In genomic region chr2:127530418-127530817, GRCm38 (mm10) we compare ENCODE assay signal across 26 mouse cellular contexts. TPM values are rescaled to one million over a fixed set of nuclear protein-coding genes. Genes with fewer than 3 reads are reported as not detected.
"Had no signal": no experiment of that assay in that cellular context is flagged by ENCODE, and none has a peak within 500 bp of the region (broad histone marks: within the 10 kb centered on the region; RNA-seq: fewer than 3 reads in every experiment).

No protein-coding gene starts in this region.

- DNase-seq: gastrocnemius, adult 2 months; gastrocnemius, postnatal 10 days; gastrocnemius, postnatal 25 days; heart, adult 2 months; heart, postnatal 14 days; heart, postnatal 36 days; kidney, adult 18-20 months; kidney, adult 8-10 months; kidney, postnatal 10 days; kidney, postnatal 25 days; kidney, postnatal 4 days; liver; liver, embryonic 13.5 days had no signal

- H3K9ac ChIP-seq: heart, embryonic 13.5 days; heart, embryonic 15.5 days; hindbrain, embryonic 12.5 days; hindbrain, embryonic 14.5 days; intestine, embryonic 15.5 days; limb, embryonic 12.5 days; liver, embryonic 13.5 days; liver, embryonic 15.5 days had no signal

- H3K27ac ChIP-seq: gastrocnemius, adult 2 months; heart, adult 2 months; heart, embryonic 13.5 days; heart, embryonic 15.5 days; hindbrain, embryonic 10.5 days; hindbrain, embryonic 12.5 days; hindbrain, embryonic 14.5 days; intestine, embryonic 15.5 days; layer of hippocampus, adult 2 months; left cerebral cortex, adult 2 months; limb, embryonic 10.5 days; limb, embryonic 12.5 days; liver, embryonic 13.5 days; liver, embryonic 15.5 days had no signal

- H3K4me1 ChIP-seq: heart, embryonic 13.5 days; heart, embryonic 15.5 days; hindbrain, embryonic 12.5 days; intestine, embryonic 15.5 days; limb, embryonic 10.5 days; limb, embryonic 12.5 days; liver, embryonic 15.5 days had no signal

- H3K4me3 ChIP-seq: gastrocnemius, adult 2 months; heart, adult 2 months; heart, embryonic 13.5 days; heart, embryonic 15.5 days; hindbrain, embryonic 10.5 days; hindbrain, embryonic 12.5 days; intestine, embryonic 15.5 days; layer of hippocampus, adult 2 months; left cerebral cortex, adult 2 months; limb, embryonic 10.5 days; limb, embryonic 12.5 days; liver, embryonic 13.5 days; liver, embryonic 15.5 days had no signal

- H3K36me3 ChIP-seq: heart, embryonic 13.5 days; heart, embryonic 15.5 days; hindbrain, embryonic 10.5 days; hindbrain, embryonic 12.5 days; intestine, embryonic 15.5 days; limb, embryonic 10.5 days; limb, embryonic 12.5 days; liver, embryonic 13.5 days; liver, embryonic 15.5 days had no signal

- H3K9me3 ChIP-seq: heart, embryonic 13.5 days; heart, embryonic 15.5 days; hindbrain, embryonic 10.5 days; hindbrain, embryonic 12.5 days; intestine, embryonic 15.5 days; limb, embryonic 10.5 days; limb, embryonic 12.5 days; liver, embryonic 13.5 days; liver, embryonic 15.5 days had no signal

RNA-seq across cellular contexts. Expression of gene Prom2, which starts 10.8 kb away (rescaled TPM):
- total RNA-seq: gastrocnemius, adult 2 months; gastrocnemius, postnatal 10 days; gastrocnemius, postnatal 25 days; gastrocnemius, postnatal 4 days; granulocyte monocyte progenitor cell, adult 5-6 weeks; heart, adult 2 months; heart, postnatal 14 days had no signal
